Mouse (Mus musculus): ENCODE measurements at regions not wholly inside any gene's neighbourhood (a gene's known extent, or its start where the extent isn't known, plus 50 kb on each side); places are given as distances from the start of the nearest gene placed in this dataset.
"Not testable (repeated sequence)": the region's sequence is repeated elsewhere in the genome, so short reads cannot be mapped to it uniquely, and the experiment has no call there.

DNA sequence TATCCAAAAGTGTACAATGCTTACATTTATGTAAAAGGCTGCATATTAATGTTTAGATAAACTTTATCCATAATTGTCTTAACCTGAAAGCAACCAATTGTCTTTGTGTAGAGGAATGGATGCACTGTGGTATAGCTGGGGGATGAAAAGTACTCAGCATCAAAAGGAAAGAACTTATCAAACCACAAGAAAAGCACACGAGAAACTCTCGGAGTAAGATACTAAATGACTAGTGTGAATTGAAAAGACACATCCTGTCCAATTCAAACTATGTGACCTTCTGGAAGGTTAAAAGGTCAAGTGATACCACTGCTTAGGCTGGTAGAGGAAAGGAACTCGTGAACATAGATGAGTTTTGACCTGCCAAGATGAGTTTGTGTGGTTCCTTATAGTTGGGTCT is 192.2 kb upstream of the Tbl1xr1 start:
- Histone ChIP-seq H3K27ac (no peak overlapping the region), H3K4me3 (ENCODE audit: inconsistent target) (no peak overlapping the region), H3K79me2 (ENCODE audit: inconsistent target) (no peaks in the 10 kb centered on the region), H3K36me3 (ENCODE audit: inconsistent target) (no peaks in the 10 kb centered on the region)
- 95% methylated on average over 3 of the region's 3 CpGs for WGBS (ENCODE audit: missing documents)

DNA sequence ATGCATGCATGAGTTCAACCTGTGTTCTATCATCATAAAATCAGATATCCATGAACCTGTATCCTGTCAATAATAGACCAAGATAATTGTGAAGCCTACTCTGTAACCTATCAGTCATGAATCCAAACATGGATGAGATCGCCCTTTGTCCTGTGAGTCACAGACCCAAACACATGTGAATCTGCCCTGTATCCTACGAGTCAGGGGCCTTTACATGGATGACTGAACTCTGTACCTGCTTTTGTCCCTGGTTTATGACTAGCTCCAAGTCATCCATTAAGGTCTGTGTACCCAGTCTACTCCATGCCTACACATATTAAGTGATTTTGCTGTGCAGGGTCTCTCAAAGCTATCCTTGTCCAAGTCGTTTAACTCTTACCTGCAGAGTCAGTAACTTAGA is 187.7 kb upstream of the Tbl1xr1 start:
- Histone ChIP-seq H3K79me2 (ENCODE audit: inconsistent target) (no peaks in the 10 kb centered on the region), H3K36me3 (ENCODE audit: inconsistent target) (no peaks in the 10 kb centered on the region), H3K27ac (no peak overlapping the region), H3K4me3 (ENCODE audit: inconsistent target) (no peak overlapping the region)
- 96% methylated on average over 3 of the region's 3 CpGs for WGBS (ENCODE audit: missing documents)

DNA sequence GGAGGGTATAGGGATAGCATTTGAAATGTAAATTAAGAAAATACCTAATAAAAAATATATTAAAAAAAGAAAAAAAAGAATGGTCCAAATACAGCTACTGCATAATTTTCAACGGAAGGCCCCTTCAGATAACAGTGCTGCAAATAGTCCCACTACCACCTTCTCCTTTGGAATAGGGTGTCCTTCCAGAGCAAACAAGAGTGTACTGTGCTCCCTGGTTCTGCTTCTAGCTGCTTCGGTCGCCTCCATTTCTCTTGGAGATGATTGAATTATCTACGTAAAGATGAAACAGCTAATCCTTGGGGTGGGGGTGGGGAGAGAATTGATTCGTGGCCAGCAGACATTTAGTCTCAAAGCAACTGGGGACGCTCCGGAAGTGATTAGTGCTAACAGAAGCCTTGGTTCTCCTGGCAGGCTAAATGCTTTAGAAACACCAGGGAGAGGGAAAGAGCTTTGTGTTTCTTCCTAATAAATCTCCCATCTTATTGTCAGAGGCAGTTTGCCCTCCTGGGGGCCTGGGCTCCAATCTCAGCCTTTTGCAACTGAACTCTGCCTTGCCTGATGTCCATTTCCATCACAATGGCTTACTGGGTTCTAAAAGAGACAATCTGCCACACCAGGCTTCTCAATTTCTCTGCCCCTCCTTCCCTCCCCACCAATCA is 184.5 kb upstream of the Tbl1xr1 start:
- Histone ChIP-seq H3K79me2 (ENCODE audit: inconsistent target) (no peaks in the 10 kb centered on the region), H3K4me3 (ENCODE audit: inconsistent target) (no peak overlapping the region), H3K36me3 (ENCODE audit: inconsistent target) (no peaks in the 10 kb centered on the region), H3K27ac (no peak overlapping the region)
- 92% methylated on average over 7 of the region's 7 CpGs for WGBS (ENCODE audit: missing documents)

DNA sequence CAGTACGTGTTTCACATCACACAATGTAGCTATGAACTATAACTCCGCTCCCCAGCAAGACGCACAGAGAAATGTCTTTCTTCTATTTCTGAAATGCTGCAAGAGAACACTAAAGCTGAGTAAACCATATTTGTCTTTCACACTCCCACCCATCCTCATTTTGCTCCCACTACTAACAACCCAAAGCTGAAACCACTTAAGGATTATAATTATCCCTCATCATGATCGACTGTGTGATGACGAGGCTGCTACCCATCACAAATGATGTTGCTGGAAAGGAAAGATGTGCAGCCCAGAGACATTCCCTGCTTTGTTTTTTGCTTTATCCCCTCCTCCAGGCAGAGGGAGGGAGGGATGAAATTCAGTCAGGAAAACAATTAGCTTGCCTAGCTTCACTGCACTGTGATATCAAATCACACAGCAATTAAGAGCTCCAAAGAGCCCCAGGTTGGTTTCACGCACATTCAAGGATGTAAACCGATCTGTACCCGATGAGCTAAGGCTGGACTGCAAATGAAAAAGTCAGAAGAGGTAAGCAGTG is 183.5 kb upstream of the Tbl1xr1 start:
- Histone ChIP-seq H3K36me3 (ENCODE audit: inconsistent target) (no peaks in the 10 kb centered on the region), H3K4me3 (ENCODE audit: inconsistent target) (no peak overlapping the region), H3K27ac (no peak overlapping the region), H3K79me2 (ENCODE audit: inconsistent target) (no peaks in the 10 kb centered on the region)
- 90% methylated on average over 8 of the region's 8 CpGs for whole genome bisulfite sequencing (ENCODE audit: missing documents)

DNA sequence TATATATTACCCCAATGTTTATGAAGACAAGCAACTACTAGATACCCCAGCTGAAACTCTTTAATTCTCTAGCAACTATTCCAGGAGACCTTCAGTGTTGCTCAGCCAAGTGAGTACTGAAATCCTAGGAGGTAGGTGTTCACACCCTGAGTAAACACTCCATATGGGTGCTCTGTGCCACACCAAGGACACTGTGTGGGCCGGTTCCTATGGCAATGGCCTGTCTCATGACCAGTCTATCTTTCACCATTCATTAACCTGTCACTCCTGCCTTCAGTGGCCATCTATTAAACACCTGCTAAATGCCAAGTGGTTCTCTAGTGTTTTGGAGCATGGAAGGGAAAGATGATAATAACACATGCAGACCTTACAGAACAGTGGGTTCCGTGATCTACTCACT is 180.9 kb upstream of the Tbl1xr1 start:
- Histone ChIP-seq H3K79me2 (ENCODE audit: inconsistent target) (no peaks in the 10 kb centered on the region), H3K27ac (no peak overlapping the region), H3K4me3 (ENCODE audit: inconsistent target) (no peak overlapping the region), H3K36me3 (ENCODE audit: inconsistent target) (no peaks in the 10 kb centered on the region)
- 90% methylated on average over 2 of the region's 2 CpGs for WGBS (ENCODE audit: missing documents)

DNA sequence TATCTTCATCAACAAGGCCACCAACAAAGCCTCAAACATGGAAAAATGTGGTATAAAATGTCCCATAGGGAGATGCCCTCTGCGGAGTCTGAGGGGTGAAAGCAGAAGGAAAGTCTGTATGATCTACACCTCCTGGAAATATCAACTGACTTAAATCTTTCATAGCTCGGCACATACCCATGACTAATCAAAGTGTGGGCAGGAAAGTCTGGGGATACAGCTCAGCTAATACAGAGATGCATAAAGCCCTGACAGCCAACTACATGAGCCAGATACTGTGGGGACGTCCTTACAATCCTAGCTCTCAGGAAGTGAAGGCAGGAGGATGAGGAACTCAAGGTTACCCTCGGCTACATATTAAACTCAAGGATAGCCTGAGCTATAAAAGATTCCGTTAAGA is 178.2 kb upstream of the Tbl1xr1 start:
- Histone ChIP-seq H3K79me2 (ENCODE audit: inconsistent target) (no peaks in the 10 kb centered on the region), H3K27ac (no peak overlapping the region), H3K36me3 (ENCODE audit: inconsistent target) (no peaks in the 10 kb centered on the region), H3K4me3 (ENCODE audit: inconsistent target) (no peak overlapping the region)
- WGBS (ENCODE audit: missing documents): 81% methylated on average over 5 of the region's 5 CpGs

DNA sequence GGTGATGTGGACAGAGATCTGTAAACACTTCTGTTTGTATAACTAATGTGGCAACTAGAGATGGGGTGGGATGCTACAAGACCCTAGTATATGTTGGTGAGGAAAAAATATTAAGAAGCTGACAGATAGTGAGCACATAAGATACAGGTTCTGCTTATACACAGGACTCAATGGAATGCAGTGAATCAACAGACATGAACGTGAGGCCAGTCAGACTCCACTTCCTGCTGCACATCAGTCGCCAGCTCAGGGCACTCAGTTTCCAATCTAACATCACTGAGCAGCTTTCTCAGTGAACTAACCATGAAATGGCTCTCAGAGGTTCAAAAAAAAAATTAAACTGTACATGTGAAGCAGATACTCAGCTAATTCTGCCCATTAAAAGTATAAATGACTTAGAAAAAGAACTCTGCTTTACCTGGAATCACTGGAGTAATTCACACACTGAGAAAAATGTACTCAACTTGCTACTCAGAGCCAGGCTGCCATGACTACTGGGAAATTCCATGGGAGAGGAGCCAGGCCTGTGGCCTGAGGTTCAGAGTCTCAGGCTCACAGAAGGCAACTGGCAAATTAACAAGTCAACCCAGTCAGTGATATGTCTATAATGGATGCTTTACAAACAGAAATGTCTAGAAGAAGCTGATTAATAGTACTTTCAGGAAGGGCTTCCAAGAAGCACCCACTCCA is 170.9 kb upstream of the Tbl1xr1 start:
- 53% methylated on average over 2 of the region's 2 CpGs for WGBS (ENCODE audit: missing documents)

DNA sequence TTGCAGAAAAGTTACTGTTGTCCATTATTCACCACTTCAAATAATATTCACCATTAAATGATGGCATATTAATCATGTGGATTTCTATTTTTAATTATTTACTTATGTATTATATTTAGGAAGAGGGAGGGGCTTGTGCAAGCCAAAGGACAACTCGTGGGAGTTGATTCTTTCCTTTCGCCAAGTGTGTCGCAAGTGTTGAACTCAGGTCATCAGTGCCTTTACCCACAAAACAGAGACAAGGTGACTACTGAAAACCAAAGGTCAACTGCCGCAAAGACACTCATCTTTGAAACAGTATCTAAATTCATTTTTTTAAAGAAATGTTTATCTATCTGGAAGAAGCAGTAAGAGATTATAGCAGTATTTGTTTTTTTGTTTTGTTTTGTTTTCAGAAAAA is 167.6 kb upstream of the Tbl1xr1 start:
- 86% methylated on average over 4 of the region's 4 CpGs for WGBS (ENCODE audit: missing documents)
- Histone ChIP-seq H3K36me3 (ENCODE audit: inconsistent target) (no peaks in the 10 kb centered on the region), H3K27ac (no peak overlapping the region), H3K79me2 (ENCODE audit: inconsistent target) (no peaks in the 10 kb centered on the region), H3K4me3 (ENCODE audit: inconsistent target) (no peak overlapping the region)

More for the DNA sequence above, 170.9 kb upstream of the Tbl1xr1 start:
- Histone ChIP-seq H3K36me3 (ENCODE audit: inconsistent target) (no peaks in the 10 kb centered on the region), H3K4me3 (ENCODE audit: inconsistent target) (no peak overlapping the region), H3K79me2 (ENCODE audit: inconsistent target) (no peaks in the 10 kb centered on the region), H3K27ac (no peak overlapping the region)

DNA sequence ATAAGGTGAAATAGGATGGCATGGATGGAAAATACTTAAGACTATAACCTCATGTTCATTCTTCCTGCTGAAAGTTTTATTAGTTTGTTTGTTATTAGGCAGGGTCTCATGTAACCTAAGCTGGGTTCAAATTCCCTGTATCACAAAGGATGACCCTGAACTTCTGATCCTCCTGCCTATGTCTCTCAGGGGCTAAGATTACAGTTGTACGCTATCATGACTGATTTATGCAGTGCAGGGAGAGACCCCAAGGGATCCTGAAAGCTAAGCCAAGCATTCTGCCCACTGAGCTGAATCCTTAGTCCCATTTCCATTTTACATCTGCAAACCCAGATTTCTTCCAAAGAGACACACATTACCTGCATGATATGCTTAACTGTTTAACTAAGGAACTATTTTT is 166.4 kb upstream of the Tbl1xr1 start:
- Histone ChIP-seq H3K4me3 (ENCODE audit: inconsistent target) (no peak overlapping the region), H3K36me3 (ENCODE audit: inconsistent target) (no peaks in the 10 kb centered on the region), H3K79me2 (ENCODE audit: inconsistent target) (no peaks in the 10 kb centered on the region), H3K27ac (no peak overlapping the region)
- WGBS (ENCODE audit: missing documents): 100% methylated on average over 1 of the region's 1 CpGs

DNA sequence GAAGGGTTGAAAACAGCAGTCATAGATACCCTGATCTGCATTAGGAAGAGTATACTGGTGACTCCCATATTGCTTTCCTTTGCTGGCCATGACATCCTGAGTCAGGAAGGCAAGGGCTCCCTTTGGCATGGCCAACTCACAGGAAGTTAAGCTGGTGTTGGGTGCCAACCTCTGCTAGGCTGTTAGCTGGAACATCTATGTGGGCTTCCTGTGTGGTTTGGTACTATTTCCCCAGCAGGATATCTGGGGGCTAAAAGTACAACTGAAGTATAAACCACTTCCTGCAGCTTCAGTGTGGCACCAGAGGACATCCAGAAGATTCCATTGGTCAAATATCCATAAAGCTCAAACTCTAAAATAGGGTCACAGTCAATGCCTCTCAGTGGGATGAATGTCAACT is 165.4 kb upstream of the Tbl1xr1 start:
- no peaks in the 10 kb centered on the region for H3K79me2 ChIP-seq (ENCODE audit: inconsistent target)
- H3K4me3 ChIP-seq (ENCODE audit: inconsistent target): no peak overlapping the region
- no peaks in the 10 kb centered on the region for H3K36me3 ChIP-seq (ENCODE audit: inconsistent target)
- no peak overlapping the region for H3K27ac ChIP-seq

DNA sequence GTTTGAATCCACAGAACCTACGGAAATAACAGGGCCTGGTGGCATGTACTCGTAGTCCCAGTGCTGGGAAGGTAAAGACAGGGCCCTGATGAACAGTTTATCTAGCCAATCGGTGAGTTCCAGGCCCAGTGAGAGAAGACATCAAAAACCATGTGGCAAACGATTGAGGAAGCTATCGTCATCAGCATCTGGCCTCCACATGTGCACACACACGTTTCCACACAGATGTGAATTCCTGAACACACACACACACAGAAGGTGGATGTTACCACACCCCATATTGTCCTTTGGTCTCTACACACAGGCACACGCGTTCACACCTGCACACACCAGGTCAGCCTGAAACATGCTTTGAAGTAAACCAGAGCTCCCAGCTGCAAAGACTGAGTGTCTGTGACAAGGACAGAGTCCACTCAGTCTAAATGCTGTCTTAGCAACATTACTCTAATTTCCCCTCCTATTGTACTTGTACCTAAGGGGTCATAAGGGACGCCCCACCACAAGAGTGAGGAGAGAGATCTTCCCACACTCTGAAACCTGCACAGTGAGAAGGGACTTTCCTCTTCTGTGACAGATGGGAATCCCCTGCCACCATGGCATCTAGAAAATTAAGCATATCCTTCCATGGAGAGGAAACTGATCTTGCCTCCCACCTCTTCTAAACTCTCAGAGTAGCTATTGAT is 159.1 kb upstream of the Tbl1xr1 start:
- H3K79me2 ChIP-seq (ENCODE audit: inconsistent target): no peaks in the 10 kb centered on the region
- H3K36me3 ChIP-seq (ENCODE audit: inconsistent target): no peaks in the 10 kb centered on the region
- H3K4me3 ChIP-seq (ENCODE audit: inconsistent target): no peak overlapping the region
- H3K27ac ChIP-seq: no peak overlapping the region
- 81% methylated on average over 9 of the region's 9 CpGs for WGBS (ENCODE audit: missing documents)

DNA sequence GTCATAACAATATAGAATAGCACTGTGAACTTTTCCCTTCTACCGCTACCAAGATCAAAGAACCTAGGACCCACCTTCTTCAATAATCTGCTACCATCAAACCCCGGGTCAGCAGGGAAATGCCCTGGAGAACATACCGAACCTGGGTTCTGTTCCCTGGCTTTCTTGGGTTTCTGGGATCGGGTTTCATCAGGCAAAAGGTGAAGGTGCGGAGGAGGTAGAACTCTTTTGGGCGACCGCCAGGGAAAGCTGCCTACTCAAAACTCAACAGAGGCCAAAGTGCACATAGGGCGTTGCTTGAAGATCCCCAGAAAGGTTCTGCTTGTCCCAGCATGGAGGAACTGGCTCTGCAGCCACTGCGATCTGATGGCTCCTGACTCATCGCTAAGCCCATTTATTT is 158.0 kb upstream of the Tbl1xr1 start:
- Histone ChIP-seq H3K4me3 (ENCODE audit: inconsistent target) (no peak overlapping the region), H3K36me3 (ENCODE audit: inconsistent target) (no peaks in the 10 kb centered on the region), H3K79me2 (ENCODE audit: inconsistent target) (no peaks in the 10 kb centered on the region), H3K27ac (no peak overlapping the region)
- 96% methylated on average over 10 of the region's 10 CpGs for WGBS (ENCODE audit: missing documents)

DNA sequence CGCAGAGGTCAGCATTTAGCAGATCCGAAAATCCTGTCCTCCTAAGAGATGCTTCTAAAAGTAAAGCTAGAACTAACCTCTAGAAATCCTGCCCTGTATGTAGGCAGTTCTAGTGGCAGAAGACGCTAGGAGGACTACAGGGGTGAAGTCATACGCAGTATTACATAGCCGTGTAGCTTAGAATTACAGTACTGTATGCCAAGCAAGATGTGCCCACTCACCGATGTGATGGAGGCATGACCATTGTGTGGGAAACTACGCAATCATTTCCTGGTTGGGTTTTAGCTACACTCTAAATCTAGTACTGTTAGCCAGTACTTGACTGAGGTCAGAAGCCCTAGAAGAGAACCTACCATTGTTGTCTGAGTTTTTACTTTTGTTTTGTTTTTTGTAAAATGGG is 156.5 kb upstream of the Tbl1xr1 start:
- Histone ChIP-seq H3K4me3 (ENCODE audit: inconsistent target) (no peak overlapping the region), H3K36me3 (ENCODE audit: inconsistent target) (no peaks in the 10 kb centered on the region), H3K27ac (no peak overlapping the region), H3K79me2 (ENCODE audit: inconsistent target) (no peaks in the 10 kb centered on the region)
- 59% methylated on average over 7 of the region's 7 CpGs for WGBS (ENCODE audit: missing documents)

DNA sequence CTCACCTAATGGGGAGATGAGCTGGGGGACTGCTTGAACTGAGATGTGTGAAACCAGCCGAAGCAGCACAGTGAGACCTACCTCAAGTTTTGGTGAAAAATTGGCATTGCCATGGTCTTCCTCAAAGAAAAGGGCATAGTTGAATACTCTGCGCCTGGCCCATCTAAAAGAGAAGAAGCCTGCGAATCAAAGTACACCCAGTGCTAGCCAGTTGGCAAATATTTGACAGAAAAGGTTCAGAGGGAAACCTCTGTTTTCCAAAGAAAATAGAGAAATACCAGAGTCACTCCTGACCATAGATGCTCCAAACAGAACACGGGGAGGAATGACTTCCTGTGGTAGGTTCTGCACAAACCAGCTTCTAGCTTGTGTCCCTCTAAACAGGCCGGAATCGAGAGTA is 144.5 kb upstream of the Tbl1xr1 start:
- Histone ChIP-seq H3K79me2 (ENCODE audit: inconsistent target) (no peaks in the 10 kb centered on the region), H3K27ac (no peak overlapping the region), H3K4me3 (ENCODE audit: inconsistent target) (no peak overlapping the region), H3K36me3 (ENCODE audit: inconsistent target) (no peaks in the 10 kb centered on the region)
- 90% methylated on average over 6 of the region's 6 CpGs for WGBS (ENCODE audit: missing documents)

DNA sequence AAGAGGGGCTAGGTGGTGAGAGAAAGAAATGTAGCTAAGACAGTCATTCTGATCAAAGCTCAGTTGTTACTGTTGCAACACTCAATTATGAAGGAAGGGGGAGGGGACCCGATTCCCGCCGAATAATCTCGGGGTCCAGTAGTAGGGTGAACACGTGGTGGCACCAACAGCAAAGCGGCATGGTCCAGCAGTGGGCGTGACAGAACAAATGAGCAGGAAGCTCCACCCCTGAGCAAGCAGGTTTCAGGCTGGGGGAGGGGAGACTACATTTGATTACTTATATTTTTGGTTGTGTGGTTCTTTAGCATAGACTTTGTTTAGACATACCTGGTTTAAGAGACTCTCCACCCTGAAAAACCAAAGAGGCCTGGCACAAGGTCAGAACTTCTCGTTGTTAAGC is 143.8 kb upstream of the Tbl1xr1 start:
- H3K79me2 ChIP-seq (ENCODE audit: inconsistent target); H3K36me3 ChIP-seq (ENCODE audit: inconsistent target); H3K27ac ChIP-seq; H3K4me3 ChIP-seq (ENCODE audit: inconsistent target): not testable (repeated sequence)
- WGBS (ENCODE audit: missing documents): 69% methylated on average over 8 of the region's 8 CpGs

All from macrophage (primary cell).